Mouse (Mus musculus) heart, postnatal 0 days (tissue): ENCODE measurements around the gene Sprr1a.

Source experiments
- CTCF ChIP-seq: IDR thresholded peaks from 2 replicates; pipeline ENCODE4 v1.5.1; 2016; ENCODE audit warnings: antibody characterized with exemption, control low read depth, low read depth
- EP300 ChIP-seq: IDR thresholded peaks from 2 replicates; pipeline ENCODE4 v1.6.1; 2016; ENCODE audit warnings: antibody characterized with exemption, low read depth

DNA sequence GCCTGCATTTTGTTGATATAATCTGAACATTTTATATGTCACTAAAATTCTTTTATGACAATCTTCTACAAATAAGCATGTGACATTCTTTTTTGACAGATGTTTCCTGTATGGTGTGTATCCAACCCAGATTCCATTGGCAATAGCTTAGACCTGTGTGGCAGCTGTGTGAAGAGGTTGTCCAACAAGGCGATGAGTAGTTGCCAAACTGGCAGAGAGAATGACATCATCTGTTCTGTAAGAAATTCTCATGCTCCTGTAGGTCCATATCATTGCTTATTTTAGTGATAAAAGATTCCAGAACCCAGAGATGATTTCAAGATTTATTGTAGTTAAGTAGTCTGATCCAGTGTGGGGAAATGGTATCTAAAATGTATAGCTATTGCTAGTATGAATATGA, 19.1 kb downstream of the Sprr1a start:
- no peak for TF ChIP-seq CTCF
- no peak for TF ChIP-seq EP300
